Mouse (Mus musculus) ZHBTc4 (cell line): ENCODE data around the gene Tll2.

Experiments used
- DNase-seq: peaks from one replicate; pipeline ENCODE4 v3.0.0-alpha.2; 2011; ENCODE audit warnings: low read depth, low spot score

The Tll2 gene

DNA sequence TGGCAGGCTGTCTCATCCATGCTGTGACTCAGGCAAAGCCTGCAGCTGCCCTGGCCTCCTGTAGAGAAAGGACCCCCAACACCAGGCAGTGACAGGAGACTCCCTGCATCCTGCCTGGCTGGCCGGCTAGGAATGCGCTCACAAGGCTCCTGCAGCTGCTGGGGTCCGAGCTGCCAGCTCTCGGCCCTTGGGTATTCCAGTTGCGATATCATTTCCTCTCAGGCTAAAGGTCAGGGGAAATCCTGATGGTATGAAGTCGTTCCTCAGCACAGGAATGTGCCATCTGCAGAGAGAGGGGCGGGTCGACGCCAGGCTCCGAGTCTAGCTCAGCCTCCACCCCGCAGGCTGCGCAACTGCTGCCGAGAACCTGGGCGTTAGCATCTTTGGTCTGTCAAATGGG lies 46.2 kb downstream of the Tll2 start:
- DNase-seq: peak; percentile 5

DNA sequence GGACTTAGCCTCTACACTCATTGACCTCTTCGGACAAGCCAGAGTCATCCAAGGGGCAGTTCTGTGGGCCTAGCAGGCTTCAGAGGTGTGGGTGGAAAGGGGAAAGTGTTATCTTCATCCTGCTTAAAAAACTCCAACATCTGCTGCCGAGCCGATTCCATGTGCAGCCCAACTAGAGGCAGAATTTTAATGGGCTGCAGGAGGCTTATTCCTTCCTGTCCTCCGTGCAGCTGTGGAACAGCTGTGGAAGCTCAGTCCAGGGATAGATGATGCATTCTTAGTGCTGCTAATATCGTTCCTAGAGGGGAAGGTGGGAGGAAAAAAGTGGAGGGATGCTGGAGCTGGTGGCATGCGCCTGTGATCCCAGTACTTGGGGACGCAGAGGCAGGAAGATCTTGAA lies 52.0 kb downstream of the Tll2 start:
- DNase-seq: no peak

- no peak for DNase-seq
Measured at GRCm38 (mm10) chr19:41152462-41152861, 54.2 kb downstream of the Tll2 start.

DNA sequence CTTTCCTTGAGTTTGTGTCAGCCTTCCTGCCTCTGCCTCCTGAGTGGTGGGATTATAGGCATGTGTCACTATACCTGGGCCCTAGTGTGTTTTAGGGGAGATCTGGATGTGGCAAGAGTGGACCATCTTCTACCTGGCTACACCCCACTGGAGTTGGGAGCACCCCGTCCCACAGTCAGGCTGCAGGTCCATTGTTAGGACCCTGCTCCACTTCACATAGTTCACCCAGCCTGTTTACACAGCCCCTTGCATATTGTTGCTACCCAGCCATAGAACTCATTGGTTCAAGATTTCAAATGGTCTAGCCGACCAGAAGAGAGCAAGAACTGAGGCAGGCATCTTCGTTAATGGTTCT lies 54.6 kb downstream of the Tll2 start:
- DNase-seq: no peak

DNA sequence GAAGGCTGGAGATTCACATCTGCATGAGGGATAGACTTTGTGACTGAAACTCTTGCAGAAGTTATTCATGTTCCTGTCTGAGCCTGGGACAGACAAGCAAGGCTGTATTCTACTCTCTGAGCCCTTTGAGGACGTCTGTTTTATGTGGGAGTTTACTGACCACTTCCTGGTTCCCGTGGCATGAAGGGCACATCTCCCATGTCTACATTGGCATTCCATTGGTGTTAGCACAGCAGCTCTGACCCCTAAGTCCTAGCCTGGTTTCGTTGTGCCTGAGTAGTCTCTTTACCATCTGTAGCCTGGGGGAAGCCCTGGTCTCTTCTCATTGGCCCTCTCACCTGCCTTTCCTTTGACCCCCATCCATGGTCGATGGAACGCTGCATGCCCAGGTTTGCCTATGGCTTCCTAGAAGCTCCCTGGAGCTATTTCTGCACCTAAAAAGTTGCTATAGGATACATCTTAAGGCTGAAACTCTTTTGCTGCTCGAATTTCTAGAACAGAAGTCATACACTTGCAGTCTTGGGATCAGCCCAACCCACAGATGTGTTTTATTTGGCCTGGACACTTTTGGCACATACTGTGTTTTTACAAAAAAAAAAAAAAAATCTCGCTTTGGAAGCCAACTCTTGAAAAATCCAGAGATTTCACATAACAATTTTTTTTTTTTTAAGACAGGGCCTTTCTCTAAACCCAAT lies 55.2 kb downstream of the Tll2 start:
- DNase-seq: no peak

DNA sequence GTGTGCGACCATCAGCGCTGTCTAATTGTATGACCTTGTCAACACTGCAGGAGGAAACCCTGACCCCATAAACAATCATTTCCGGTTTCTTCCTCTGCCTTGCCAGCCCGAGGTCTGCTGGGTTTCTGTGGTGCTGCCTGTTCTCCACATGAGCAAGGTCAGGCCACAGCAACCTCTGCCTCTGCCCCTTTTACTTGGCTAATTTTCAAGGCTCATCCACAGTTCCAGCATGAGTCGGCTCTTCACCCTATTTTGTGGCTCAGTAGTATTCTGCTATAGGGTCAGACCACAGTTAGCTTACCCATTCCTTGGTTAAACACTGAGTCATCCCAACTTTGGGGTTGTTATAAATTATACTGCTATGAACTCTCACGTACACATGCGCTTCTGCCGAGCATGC lies 65.7 kb downstream of the Tll2 start:
- DNase-seq: no peak

DNA sequence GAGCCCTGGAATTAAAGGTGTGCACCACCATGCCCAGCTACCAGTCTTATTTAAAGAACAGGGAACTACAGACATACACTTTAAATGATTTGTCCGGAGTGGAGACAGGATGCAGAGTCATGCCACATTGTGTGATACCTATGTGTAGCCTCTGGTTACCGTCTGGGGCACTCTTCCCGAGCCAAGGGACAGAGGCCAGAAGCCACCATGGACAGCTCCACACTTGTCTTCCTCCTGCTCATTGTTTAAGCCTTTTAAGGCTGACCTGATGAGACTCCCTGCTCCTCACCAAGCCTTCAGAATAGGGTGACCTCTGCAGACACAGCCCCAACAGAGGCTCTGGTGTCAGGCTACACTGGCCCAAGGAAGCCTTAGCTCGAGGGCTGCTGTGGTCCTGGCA lies 67.0 kb downstream of the Tll2 start:
- peak; percentile 44 for DNase-seq

- DNase-seq: no peak
Measured at GRCm38 (mm10) chr19:41123009-41123408, 83.6 kb downstream of the Tll2 start.

DNA sequence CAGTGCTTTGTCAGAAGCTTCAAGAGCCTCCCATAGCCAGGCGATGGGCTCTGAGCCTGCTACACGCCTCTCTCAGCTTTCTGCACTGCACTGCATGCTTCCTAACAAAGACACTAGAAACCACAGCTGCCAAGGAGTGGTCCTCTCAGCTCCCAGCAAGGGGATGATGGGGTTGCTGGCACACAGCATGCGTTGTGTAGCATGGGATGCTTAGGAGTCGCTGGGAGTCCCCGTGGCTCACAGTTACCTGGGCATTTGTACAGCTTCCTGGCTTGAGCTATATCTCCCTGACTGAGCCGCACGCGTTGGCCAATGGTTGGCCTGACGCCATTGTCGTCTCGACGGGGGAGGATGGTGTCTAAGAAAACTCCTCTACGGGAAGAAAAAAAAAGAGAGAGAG lies 86.7 kb downstream of the Tll2 start:
- no peak for DNase-seq

GRCm38 (mm10) chr19:41118346-41118745 lies 88.3 kb downstream of the Tll2 start:
- no peak for DNase-seq

- no peak for DNase-seq
Measured at GRCm38 (mm10) chr19:41117334-41117733, 89.3 kb downstream of the Tll2 start.

GRCm38 (mm10) chr19:41114611-41115010 lies 92.0 kb downstream of the Tll2 start:
- no peak for DNase-seq

DNA sequence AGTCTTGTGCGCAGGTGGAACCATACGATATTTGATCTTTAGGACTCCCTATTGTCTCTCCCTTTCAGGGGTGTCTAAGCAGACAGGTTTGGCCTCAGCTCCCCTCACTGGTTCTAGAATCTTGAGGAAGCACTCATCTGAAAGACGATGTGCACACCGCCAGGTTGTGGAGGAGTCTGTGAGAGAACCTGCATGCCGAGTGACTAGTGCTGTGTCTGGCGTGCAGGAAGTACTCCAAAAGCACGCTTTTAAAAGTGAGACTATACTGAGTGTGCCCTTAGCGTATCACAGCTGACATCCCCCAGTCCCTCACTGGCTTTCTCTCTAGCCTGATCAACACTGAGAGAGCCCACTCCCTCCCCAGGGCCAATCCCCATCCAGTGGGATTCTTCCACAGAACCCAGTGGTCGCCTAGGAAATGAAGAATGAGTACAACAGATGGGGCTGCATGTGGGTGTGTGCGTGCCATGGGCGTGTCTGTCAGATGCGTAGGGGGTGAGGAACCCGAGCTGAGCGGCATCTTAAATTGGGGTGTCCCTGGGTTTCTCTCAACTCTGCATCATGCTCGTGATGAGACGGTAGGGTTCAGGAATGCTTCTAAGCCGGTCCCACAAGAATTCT lies 92.6 kb downstream of the Tll2 start:
- no peak for DNase-seq

DNA sequence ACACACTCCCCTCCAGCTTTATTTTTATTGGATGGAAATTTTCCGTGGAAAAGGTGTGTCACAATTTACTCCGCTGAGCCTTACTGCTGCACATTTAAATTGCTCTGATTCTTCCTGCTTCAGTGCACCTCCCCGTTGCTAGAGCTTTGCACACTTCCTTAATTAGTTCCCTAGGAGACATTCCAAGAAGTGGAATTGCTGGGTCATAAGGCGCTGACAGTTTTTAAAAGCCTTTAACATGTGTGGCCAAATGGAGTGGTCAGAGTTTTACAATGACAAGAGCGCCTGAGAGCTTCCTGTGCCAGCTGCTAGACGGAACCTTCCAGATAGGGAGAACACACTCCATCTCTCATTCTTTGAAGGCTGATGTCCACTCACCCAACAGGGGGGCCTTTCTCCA lies 94.0 kb downstream of the Tll2 start:
- no peak for DNase-seq

DNA sequence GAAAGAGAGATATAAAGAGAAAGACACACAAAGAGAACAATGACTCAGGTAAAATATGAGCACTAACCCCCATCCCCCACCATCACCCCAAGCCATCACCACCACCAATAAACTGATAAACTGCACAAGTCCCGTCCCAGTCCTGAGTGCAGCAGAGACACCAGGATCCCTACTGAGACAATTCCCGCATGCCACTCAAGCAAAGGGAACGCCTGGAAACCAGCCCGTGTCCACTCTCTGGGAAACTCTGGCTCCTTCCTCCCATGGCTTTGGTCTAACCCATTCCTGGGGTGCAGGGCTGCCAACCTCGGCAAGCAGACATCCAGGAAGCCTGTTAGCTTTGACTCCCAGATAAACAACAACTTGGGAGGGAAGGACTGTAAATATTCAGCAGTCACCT lies 96.6 kb downstream of the Tll2 start:
- DNase-seq: no peak

DNA sequence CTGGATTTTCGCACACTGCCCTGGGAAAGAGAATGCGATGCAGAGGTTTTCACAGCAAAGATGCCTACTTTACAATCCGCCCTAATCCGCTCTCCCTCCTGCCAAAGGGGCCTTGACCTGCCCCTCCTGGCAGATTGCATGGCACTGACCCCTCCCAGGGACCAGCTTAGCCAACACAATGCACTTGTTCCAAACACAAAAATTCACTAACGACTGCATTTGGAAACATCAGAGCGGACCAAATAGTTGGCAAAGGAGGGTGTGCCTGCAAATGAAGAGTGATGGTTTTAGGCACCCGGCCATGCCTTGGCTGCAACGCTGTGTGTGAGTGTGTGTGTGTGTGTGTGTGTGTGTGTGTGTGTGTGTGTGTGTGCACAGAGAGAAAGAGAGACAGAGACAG lies 97.1 kb downstream of the Tll2 start:
- DNase-seq: no peak

GRCm38 (mm10) chr19:41108666-41109065 lies 98.0 kb downstream of the Tll2 start:
- DNase-seq: no peak

- DNase-seq: no peak
Measured at GRCm38 (mm10) chr19:41107530-41107929, 99.1 kb downstream of the Tll2 start.

- peak; percentile 60 for DNase-seq
Measured at GRCm38 (mm10) chr19:41104922-41105321, 101.7 kb downstream of the Tll2 start.

- DNase-seq: no peak
Measured at GRCm38 (mm10) chr19:41101390-41101789, 105.2 kb downstream of the Tll2 start.

GRCm38 (mm10) chr19:41100863-41101262 lies 105.8 kb downstream of the Tll2 start:
- no peak for DNase-seq

DNA sequence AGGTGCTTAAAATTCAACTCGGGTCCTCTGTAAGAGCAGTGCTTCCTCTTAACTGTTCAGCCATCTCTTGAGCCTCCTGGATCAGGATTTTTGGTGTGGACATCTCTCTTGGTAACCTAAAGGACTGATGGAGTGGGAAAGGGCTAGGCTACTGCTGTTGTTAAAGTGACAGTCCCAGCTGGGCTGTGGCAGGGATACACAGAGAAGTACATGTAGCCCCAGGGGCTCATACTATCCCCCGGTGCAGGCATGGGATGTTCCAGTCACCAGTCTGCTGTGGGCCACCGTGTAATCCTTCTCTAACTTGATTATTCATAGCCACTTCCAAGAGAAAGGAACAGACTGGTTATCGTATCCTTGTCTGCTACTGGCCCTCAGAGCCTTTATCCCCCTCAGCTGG lies 109.6 kb downstream of the Tll2 start:
- DNase-seq: no peak

DNA sequence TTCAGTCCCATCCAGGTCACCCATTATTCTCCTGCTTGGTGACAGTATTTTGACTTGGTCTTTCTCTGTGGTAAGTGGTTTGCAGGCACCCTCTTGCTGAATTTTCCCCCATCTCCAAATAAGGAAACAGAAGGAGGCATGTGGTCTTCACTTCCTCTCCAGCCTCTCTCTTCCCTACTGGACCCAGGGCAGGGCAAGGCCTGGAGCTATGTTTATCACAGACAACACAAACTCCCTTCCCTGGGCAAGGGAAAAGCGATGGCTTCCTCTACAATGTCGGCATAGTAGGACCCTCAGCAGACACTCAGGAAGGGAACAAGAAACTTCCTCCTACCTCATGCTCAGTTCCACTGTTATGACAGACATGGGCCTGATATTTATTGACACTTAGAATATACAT lies 114.7 kb downstream of the Tll2 start:
- DNase-seq: no peak

DNA sequence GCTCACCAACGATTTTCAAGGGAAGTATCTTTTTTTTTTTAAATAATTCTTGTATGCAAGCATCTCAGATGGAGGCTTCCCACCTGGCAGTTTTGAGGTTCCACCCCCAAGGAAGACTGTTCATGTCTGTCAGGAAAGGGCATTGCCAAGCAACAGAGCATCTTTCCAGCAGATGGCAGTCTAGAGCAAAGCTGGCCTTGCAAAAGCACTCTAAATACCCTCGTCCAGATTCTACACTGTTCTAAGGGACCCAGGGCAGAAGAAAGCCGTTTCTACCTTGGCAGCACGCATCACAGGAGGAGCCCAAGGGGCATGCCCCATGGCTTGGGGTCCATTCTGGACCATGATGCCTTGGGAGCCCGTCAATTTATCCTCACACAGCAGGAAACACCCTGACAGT lies 116.8 kb downstream of the Tll2 start:
- DNase-seq: peak; percentile 74
